Mouse (Mus musculus): ENCODE data around the gene Kif5c. TPM values are rescaled to one million over a fixed set of nuclear protein-coding genes. Genes with fewer than 3 reads are reported as not detected.

Gene Kif5c
- total and polyA plus RNA-seq, 2 experiments from 2014 or later: 151 to 262 TPM

GRCm38 (mm10) chr2:49752211-49752607 lies 133.1 kb downstream of the Kif5c start:
- no peaks in the 10 kb centered on the region for H3K9me3 ChIP-seq (ENCODE audit: low read length)
- peaks cover 31% of the 10 kb centered on the region for H3K36me3 ChIP-seq (ENCODE audit: insufficient read depth, low read length)
- no peak overlapping the region for H3K4me2 ChIP-seq (ENCODE audit: low read depth, low read length)
- no peak overlapping the region for H3K4me3 ChIP-seq (ENCODE audit: low read length)
- ATAC-seq: no peak
- DNase-seq (ENCODE audit: low spot score): no peak
- no peaks in the 10 kb centered on the region for H3K4me1 ChIP-seq (ENCODE audit: insufficient read depth, low read length)
- H3K27ac ChIP-seq: no peak overlapping the region
- 71% methylated on average over 8 of the region's 8 CpGs for WGBS
- H3K27me3 ChIP-seq (ENCODE audit: insufficient read depth, low read length): no peaks in the 10 kb centered on the region
- no peak overlapping the region for H3K9ac ChIP-seq (replicated peaks; ENCODE audit: low read length)
- TF ChIP-seq CTCF (IDR thresholded peaks at IDR 0.05; ENCODE audit: low read depth): no peak

DNA sequence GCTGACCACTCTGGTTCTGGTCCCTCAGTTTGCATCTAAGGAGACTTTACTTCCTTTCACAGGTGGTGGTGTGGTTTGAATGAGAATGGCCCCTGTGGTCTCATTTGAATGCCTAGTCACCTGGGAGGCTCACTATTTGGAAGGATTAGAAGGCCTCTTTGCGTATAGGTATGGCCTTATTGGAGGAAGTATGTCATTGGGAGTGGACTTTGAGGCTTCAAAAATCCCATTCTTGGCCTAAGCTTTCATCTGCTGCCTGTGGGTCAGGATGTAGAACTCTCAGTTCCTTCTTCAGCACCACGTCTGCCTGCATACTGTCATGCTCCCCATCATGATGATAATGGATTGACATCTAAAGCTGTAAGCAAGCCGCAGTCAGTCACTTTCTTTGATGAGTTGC lies 134.0 kb downstream of the Kif5c start:
- no peak for DNase-seq (ENCODE audit: low spot score)
- H3K9ac ChIP-seq (replicated peaks; ENCODE audit: low read length): no peak overlapping the region
- no peaks in the 10 kb centered on the region for H3K4me1 ChIP-seq (ENCODE audit: insufficient read depth, low read length)
- no peak for TF ChIP-seq CTCF (IDR thresholded peaks at IDR 0.05; ENCODE audit: low read depth)
- no peak overlapping the region for H3K4me2 ChIP-seq (ENCODE audit: low read depth, low read length)
- H3K27ac ChIP-seq: no peak overlapping the region
- H3K9me3 ChIP-seq (ENCODE audit: low read length): no peaks in the 10 kb centered on the region
- H3K36me3 ChIP-seq (ENCODE audit: insufficient read depth, low read length): peaks cover 36% of the 10 kb centered on the region
- WGBS: 94% methylated on average over 3 of the region's 3 CpGs
- no peak for ATAC-seq
- H3K27me3 ChIP-seq (ENCODE audit: insufficient read depth, low read length): no peaks in the 10 kb centered on the region
- H3K4me3 ChIP-seq (ENCODE audit: low read length): no peak overlapping the region

DNA sequence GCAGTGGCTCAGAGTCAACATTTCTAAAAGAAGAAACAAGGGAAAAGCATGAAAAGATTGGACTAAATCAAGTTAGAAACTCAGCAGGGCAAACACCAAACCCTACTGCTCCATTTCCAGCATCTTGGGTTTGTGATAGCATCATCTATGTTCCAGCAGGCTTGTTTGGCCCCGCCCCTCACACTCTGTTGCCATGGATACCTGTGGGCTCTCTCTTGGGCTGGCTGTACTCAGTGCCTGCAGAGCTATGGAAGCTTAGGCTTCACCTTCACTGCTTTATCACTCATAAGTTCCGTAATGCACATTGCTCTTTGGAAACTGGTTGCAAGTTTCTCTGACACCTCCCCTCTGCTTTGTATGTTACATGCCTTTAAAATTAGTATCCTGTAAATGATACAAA lies 136.0 kb downstream of the Kif5c start:
- Histone ChIP-seq H3K27ac (no peak overlapping the region), H3K9me3 (ENCODE audit: low read length) (no peaks in the 10 kb centered on the region), H3K4me2 (ENCODE audit: low read depth, low read length) (no peak overlapping the region), H3K4me3 (ENCODE audit: low read length) (no peak overlapping the region), H3K4me1 (ENCODE audit: insufficient read depth, low read length) (no peaks in the 10 kb centered on the region), H3K9ac (replicated peaks; ENCODE audit: low read length) (no peak overlapping the region), H3K36me3 (ENCODE audit: insufficient read depth, low read length) (peaks cover 37% of the 10 kb centered on the region), H3K27me3 (ENCODE audit: insufficient read depth, low read length) (no peaks in the 10 kb centered on the region)
- WGBS: 63% methylated on average over 2 of the region's 2 CpGs
- 0 out of 2 replicates have a peak, but pooled peaks have one; percentile 54 for ATAC-seq
- DNase-seq (ENCODE audit: low spot score): peak; percentile 50
- no peak for TF ChIP-seq CTCF (IDR thresholded peaks at IDR 0.05; ENCODE audit: low read depth)

- Histone ChIP-seq H3K9me3 (ENCODE audit: low read length) (no peaks in the 10 kb centered on the region), H3K4me2 (ENCODE audit: low read depth, low read length) (no peak overlapping the region), H3K27me3 (ENCODE audit: insufficient read depth, low read length) (no peaks in the 10 kb centered on the region), H3K9ac (replicated peaks; ENCODE audit: low read length) (no peak overlapping the region), H3K36me3 (ENCODE audit: insufficient read depth, low read length) (peaks cover 46% of the 10 kb centered on the region), H3K27ac (no peak overlapping the region), H3K4me1 (ENCODE audit: insufficient read depth, low read length) (no peaks in the 10 kb centered on the region), H3K4me3 (ENCODE audit: low read length) (no peak overlapping the region)
- TF ChIP-seq CTCF (IDR thresholded peaks at IDR 0.05; ENCODE audit: low read depth): no peak
- DNase-seq (ENCODE audit: low spot score): no peak
- ATAC-seq: peak; percentile 33; the same call in 1 of the 2 replicates
- 82% methylated on average over 7 of the region's 7 CpGs for WGBS
These were observed 138.5 kb downstream of the Kif5c start for GRCm38 (mm10) chr2:49757616-49758015.

DNA sequence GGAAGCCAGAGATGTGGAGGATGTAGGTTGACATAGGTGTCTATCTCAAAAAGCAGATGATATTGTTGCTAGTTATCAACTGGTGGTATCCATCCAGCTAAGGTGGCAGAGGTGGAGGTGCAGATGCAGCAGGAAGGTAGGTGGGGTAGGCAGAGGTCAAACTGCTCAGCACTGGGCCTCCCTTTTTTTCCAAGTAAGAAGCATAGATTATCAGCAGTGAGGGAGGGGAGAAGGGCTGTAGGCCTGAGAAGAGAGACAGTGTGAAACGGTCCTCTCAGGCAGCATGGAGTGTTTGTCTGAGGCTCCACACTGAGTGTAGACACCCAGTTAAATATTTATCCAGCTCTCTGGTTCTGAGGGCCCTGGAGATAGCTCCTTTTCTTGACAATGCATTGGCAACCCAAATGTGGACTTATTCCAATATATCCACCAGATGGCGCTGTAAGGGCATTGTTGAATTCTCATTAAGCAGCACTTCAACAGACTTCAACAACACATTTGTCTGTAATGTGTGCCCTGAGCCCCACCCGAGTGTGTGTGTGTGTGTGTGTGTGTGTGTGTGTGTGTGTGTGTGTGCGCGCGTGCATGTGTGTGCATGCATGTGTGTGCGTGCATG lies 145.3 kb downstream of the Kif5c start:
- peak; percentile 94 for DNase-seq (ENCODE audit: low spot score)
- 54% methylated on average over 7 of the region's 7 CpGs for WGBS
- H3K4me2 ChIP-seq (ENCODE audit: low read depth, low read length): no peak overlapping the region
- no peaks in the 10 kb centered on the region for H3K27me3 ChIP-seq (ENCODE audit: insufficient read depth, low read length)
- peaks cover 31% of the 10 kb centered on the region; the same call in 1 of the 2 replicates for H3K36me3 ChIP-seq (ENCODE audit: insufficient read depth, low read length)
- H3K27ac ChIP-seq: no peak overlapping the region
- no peak overlapping the region for H3K4me3 ChIP-seq (ENCODE audit: low read length)
- peak; percentile 88 for TF ChIP-seq CTCF (IDR thresholded peaks at IDR 0.05; ENCODE audit: low read depth)
- no peak overlapping the region for H3K9ac ChIP-seq (replicated peaks; ENCODE audit: low read length)
- no peaks in the 10 kb centered on the region for H3K4me1 ChIP-seq (ENCODE audit: insufficient read depth, low read length)
- ATAC-seq: peak; percentile 77
- no peaks in the 10 kb centered on the region for H3K9me3 ChIP-seq (ENCODE audit: low read length)

DNA sequence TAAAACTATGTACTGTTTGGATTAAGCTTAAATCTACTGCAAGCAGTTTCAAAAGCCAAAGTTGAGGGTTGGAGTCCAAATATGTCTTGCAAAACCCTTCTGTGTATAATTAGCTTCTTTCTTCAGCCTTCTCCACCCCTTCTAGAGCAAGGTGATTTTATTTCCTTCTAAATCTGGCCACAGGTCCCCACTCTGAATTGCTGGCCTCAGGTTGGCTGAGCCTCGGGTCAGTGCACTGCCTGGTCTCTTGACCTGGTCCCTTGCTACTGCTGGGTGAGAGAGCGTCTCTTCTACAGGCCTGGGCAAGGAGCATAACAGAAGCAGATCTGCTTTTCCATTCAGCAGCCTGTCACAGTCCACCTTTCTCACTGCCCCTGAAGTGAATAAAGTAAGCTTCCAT lies 149.8 kb downstream of the Kif5c start:
- peaks cover 8% of the 10 kb centered on the region; the same call in 1 of the 2 replicates for H3K36me3 ChIP-seq (ENCODE audit: insufficient read depth, low read length)
- TF ChIP-seq CTCF (IDR thresholded peaks at IDR 0.05; ENCODE audit: low read depth): no peak
- ATAC-seq: no peak

DNA sequence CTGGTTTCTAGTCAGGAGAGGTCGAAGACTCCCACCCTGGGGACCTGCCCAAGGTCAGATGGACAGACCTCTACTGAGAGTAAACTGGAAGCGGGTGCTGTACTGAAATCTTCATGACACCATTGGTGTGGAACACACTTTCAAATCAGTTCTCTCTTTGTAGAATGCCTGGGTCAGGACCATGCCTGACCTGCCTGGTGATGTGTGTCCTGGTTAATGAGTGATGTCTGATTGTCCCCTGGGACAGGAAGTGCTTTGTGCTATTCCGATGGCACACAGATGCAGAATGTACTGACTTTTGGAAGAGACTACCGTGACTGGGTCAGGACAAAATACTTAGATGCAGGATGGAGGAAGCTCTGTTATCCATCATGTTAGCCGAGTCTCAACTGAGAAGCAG lies 151.3 kb downstream of the Kif5c start:
- 66% methylated on average over 5 of the region's 5 CpGs for WGBS
- no peak overlapping the region for H3K4me2 ChIP-seq (ENCODE audit: low read depth, low read length)
- H3K36me3 ChIP-seq (ENCODE audit: insufficient read depth, low read length): peaks cover 7% of the 10 kb centered on the region; the same call in 1 of the 2 replicates
- H3K4me1 ChIP-seq (ENCODE audit: insufficient read depth, low read length): no peaks in the 10 kb centered on the region
- H3K27ac ChIP-seq: no peak overlapping the region
- no peaks in the 10 kb centered on the region for H3K9me3 ChIP-seq (ENCODE audit: low read length)
- H3K4me3 ChIP-seq (ENCODE audit: low read length): no peak overlapping the region
- no peaks in the 10 kb centered on the region for H3K27me3 ChIP-seq (ENCODE audit: insufficient read depth, low read length)
- no peak; the same call in 1 of the 2 replicates for ATAC-seq
- no peak overlapping the region for H3K9ac ChIP-seq (replicated peaks; ENCODE audit: low read length)
- DNase-seq (ENCODE audit: low spot score): no peak
- no peak for TF ChIP-seq CTCF (IDR thresholded peaks at IDR 0.05; ENCODE audit: low read depth)

More for the DNA sequence above, 149.8 kb downstream of the Kif5c start:
- no peak overlapping the region for H3K4me2 ChIP-seq (ENCODE audit: low read depth, low read length)
- no peaks in the 10 kb centered on the region for H3K27me3 ChIP-seq (ENCODE audit: insufficient read depth, low read length)
- H3K27ac ChIP-seq: no peak overlapping the region
- H3K4me3 ChIP-seq (ENCODE audit: low read length): no peak overlapping the region
- 65% methylated on average over 2 of the region's 2 CpGs for WGBS
- no peak overlapping the region for H3K9ac ChIP-seq (replicated peaks; ENCODE audit: low read length)
- no peaks in the 10 kb centered on the region for H3K4me1 ChIP-seq (ENCODE audit: insufficient read depth, low read length)
- H3K9me3 ChIP-seq (ENCODE audit: low read length): no peaks in the 10 kb centered on the region
- DNase-seq (ENCODE audit: low spot score): no peak

Data from hindbrain, postnatal 0 days (tissue).